Mouse (Mus musculus) gastrocnemius, postnatal 36 days (tissue): Measurements from ENCODE around the gene Dact1. TPM values are rescaled to one million over a fixed set of nuclear protein-coding genes. Genes with fewer than 3 reads are reported as not detected.

Experiments
- total RNA-seq, 2 experiments: library from RNA; stranded (reverse); gene quantifications; 2 replicates each; pipeline ENCODE4 v1.2.3; 2021

The Dact1 gene
- total RNA-seq, 2 experiments from 2014 or later = 4.0 to 5.7 TPM

Other genes starting within 250 kb of the Dact1 start
- not detected for gene Tomm20l, start 198.5 kb upstream of the Dact1 start, total RNA-seq
- 10 to 100 TPM; 21.0 to 26.9 TPM for gene Timm9, start 173.2 kb upstream of the Dact1 start, total RNA-seq
- 1 to 10 TPM; 3.1 to 3.5 TPM for gene 2700049A03Rik, start 173.0 kb upstream of the Dact1 start, total RNA-seq